Mouse (Mus musculus) heart, embryonic 16.5 days (tissue): ENCODE measurements around the gene Prtn3. TPM values are rescaled to one million over a fixed set of nuclear protein-coding genes. Genes with fewer than 3 reads are reported as not detected.
"Not testable (repeated sequence)": the region's sequence is repeated elsewhere in the genome, so short reads cannot be mapped to it uniquely, and the experiment has no call there.

Source experiments
- ATAC-seq: fragments of 200-750 bp; cut with Nextera tagmentation; replicated peaks from 2 replicates; pipeline ENCODE4 v1.8.0; 2017; ENCODE audit warnings: moderate number of reproducible peaks; ENCODE audit not compliant: insufficient read depth, low FRiP score; ENCODE audit errors: extremely low read depth
- H3K27ac ChIP-seq: fragments of 300-500 bp; sonication (generic); 2 replicates; pipeline ENCODE4 v1.5.1; 2014; ENCODE audit warnings: mild to moderate bottlenecking, low read length, control low read depth, moderate library complexity
- H3K27me3 ChIP-seq: fragments of 300-500 bp; sonication (generic); 2 replicates; pipeline ENCODE4 v1.6.1; 2014; ENCODE audit warnings: low read length, mixed read lengths; ENCODE audit not compliant: control insufficient read depth, insufficient read depth
- H3K36me3 ChIP-seq: fragments of 300-500 bp; sonication (generic); 2 replicates; pipeline ENCODE4 v1.6.1; 2014; ENCODE audit not compliant: control insufficient read depth, insufficient read depth
- H3K4me1 ChIP-seq: fragments of 300-500 bp; sonication (generic); 2 replicates; pipeline ENCODE4 v1.6.1; 2014; ENCODE audit warnings: low read length, mixed read lengths; ENCODE audit not compliant: control insufficient read depth, insufficient read depth
- H3K4me2 ChIP-seq: fragments of 300-500 bp; sonication (generic); 2 replicates; pipeline ENCODE4 v1.6.1; 2014; ENCODE audit warnings: low read depth, mild to moderate bottlenecking, control low read depth, low read length
- H3K4me3 ChIP-seq: fragments of 300-500 bp; sonication (generic); 2 replicates; pipeline ENCODE4 v1.5.1; 2014; ENCODE audit warnings: mild to moderate bottlenecking, control low read depth, low read length
- H3K9ac ChIP-seq: fragments of 300-500 bp; sonication (generic); 2 replicates; pipeline ENCODE4 v1.6.1; 2014; ENCODE audit warnings: low read length, control low read depth
- H3K9me3 ChIP-seq: fragments of 300-500 bp; sonication (generic); replicated peaks from 2 replicates; pipeline ENCODE4 v1.6.1; 2016; ENCODE audit warnings: low read length; ENCODE audit not compliant: control insufficient read depth
- WGBS: fragments of 180-500 bp; shearing (Covaris S2); extraction: QIAGEN DNeasy Blood & Tissue Kit; methylation state at CpG from one replicate; pipeline ENCODE4 v1.1.7; 2014; 5-methylcytosine and 5-hydroxymethylcytosine counted together
- polyA plus RNA-seq: library from polyadenylated mRNA; unstranded; fragments of >200 nt; fragmentation: Nextera tagmentation; extraction: Ambion mirVana; gene quantifications from 2 replicates; pipeline ENCODE4 v1.2.1, GENCODE M21; 2015

Prtn3 gene
- polyA plus RNA-seq, 1 experiment from 2014 or later: 1.9 TPM

- Histone ChIP-seq H3K4me2 (no peak overlapping the region), H3K4me1 (peaks cover 19% of the 10 kb centered on the region), H3K36me3 (no peaks in the 10 kb centered on the region), H3K4me3 (no peak overlapping the region), H3K9me3 (no peaks in the 10 kb centered on the region), H3K27me3 (peaks cover 5% of the 10 kb centered on the region; the same call in 1 of the 2 replicates), H3K27ac (no peak overlapping the region), H3K9ac (no peak overlapping the region)
- no peak for ATAC-seq
- WGBS: 20% methylated on average over 9 of the region's 9 CpGs
Measured at GRCm38 (mm10) chr10:79880721-79881120, 6.4 kb downstream of the Prtn3 start.

GRCm38 (mm10) chr10:79881981-79882380, 7.7 kb downstream of the Prtn3 start:
- Histone ChIP-seq H3K9ac (peak overlapping the region; percentile 36; the same call in 1 of the 2 replicates), H3K36me3 (no peaks in the 10 kb centered on the region), H3K27ac (no peak overlapping the region), H3K4me2 (peak overlapping the region; percentile 56), H3K4me3 (peak overlapping the region; percentile 25), H3K4me1 (peaks cover 19% of the 10 kb centered on the region), H3K27me3 (peaks cover 5% of the 10 kb centered on the region; the same call in 1 of the 2 replicates), H3K9me3 (no peaks in the 10 kb centered on the region)
- ATAC-seq: 0 out of 2 replicates have a peak, but pooled peaks have one; percentile 20
- WGBS: 11% methylated on average over 22 of the region's 22 CpGs

- Histone ChIP-seq H3K9me3 (no peaks in the 10 kb centered on the region), H3K27ac (no peak overlapping the region)
Measured at GRCm38 (mm10) chr10:79883297-79884084, 9.2 kb downstream of the Prtn3 start.

GRCm38 (mm10) chr10:79884446-79884845, 10.2 kb downstream of the Prtn3 start:
- H3K36me3 ChIP-seq: no peaks in the 10 kb centered on the region

More at GRCm38 (mm10) chr10:79883297-79884084, 9.2 kb downstream of the Prtn3 start:
- H3K27me3 ChIP-seq: peaks cover 5% of the 10 kb centered on the region; the same call in 1 of the 2 replicates
- WGBS: 16% methylated on average over 22 of the region's 22 CpGs
- no peak; the same call in 1 of the 2 replicates for ATAC-seq
- no peak overlapping the region for H3K4me3 ChIP-seq
- peak overlapping the region; percentile 41; the same call in 1 of the 2 replicates for H3K9ac ChIP-seq
- H3K4me1 ChIP-seq: peaks cover 19% of the 10 kb centered on the region
- H3K4me2 ChIP-seq: 0 out of 2 replicates have a peak overlapping the region, but pooled peaks have one; percentile 22
- H3K36me3 ChIP-seq: no peaks in the 10 kb centered on the region

GRCm38 (mm10) chr10:79884938-79885337, 10.7 kb downstream of the Prtn3 start:
- 65% methylated on average over 2 of the region's 3 CpGs for WGBS
- H3K9ac ChIP-seq, H3K4me2 ChIP-seq, H3K27me3 ChIP-seq, H3K4me3 ChIP-seq, H3K36me3 ChIP-seq, ATAC-seq, H3K9me3 ChIP-seq, H3K27ac ChIP-seq: not testable (repeated sequence)
- peaks cover 19% of the 10 kb centered on the region for H3K4me1 ChIP-seq

More at GRCm38 (mm10) chr10:79884446-79884845, 10.2 kb downstream of the Prtn3 start:
- ATAC-seq: 0 out of 2 replicates have a peak, but pooled peaks have one; percentile 6
- 0 out of 2 replicates have a peak overlapping the region, but pooled peaks have one; percentile 0 for H3K27ac ChIP-seq
- H3K4me3 ChIP-seq: no peak overlapping the region
- no peak overlapping the region for H3K9ac ChIP-seq
- no peak overlapping the region for H3K4me2 ChIP-seq
- H3K27me3 ChIP-seq: peaks cover 5% of the 10 kb centered on the region; the same call in 1 of the 2 replicates
- WGBS: 22% methylated on average over 4 of the region's 4 CpGs
- no peaks in the 10 kb centered on the region for H3K9me3 ChIP-seq
- H3K4me1 ChIP-seq: peaks cover 19% of the 10 kb centered on the region

GRCm38 (mm10) chr10:79886054-79886453, 11.8 kb downstream of the Prtn3 start, which contains the start of gene Elane:
TSS of gene Elane (plus strand) at chr10:79886247.
- no peaks in the 10 kb centered on the region for H3K36me3 ChIP-seq
- no peak within 1 kb of the TSS for H3K27ac ChIP-seq
- no peak within 1 kb of the TSS for H3K4me3 ChIP-seq
- peaks cover 19% of the 10 kb centered on the region for H3K4me1 ChIP-seq
- WGBS: 72% methylated on average over 6 of the region's 6 CpGs
- no peak within 1 kb of the TSS for H3K4me2 ChIP-seq
- ATAC-seq: no peak
- peaks cover 5% of the 10 kb centered on the region for H3K27me3 ChIP-seq
- no peaks in the 10 kb centered on the region for H3K9me3 ChIP-seq
- no peak within 1 kb of the TSS for H3K9ac ChIP-seq

GRCm38 (mm10) chr10:79886611-79887010, 12.3 kb downstream of the Prtn3 start:
- H3K36me3 ChIP-seq: no peaks in the 10 kb centered on the region
- WGBS: 81% methylated on average over 8 of the region's 8 CpGs

GRCm38 (mm10) chr10:79889386-79889785, 15.1 kb downstream of the Prtn3 start:
- no peak for ATAC-seq
- no peaks in the 10 kb centered on the region for H3K36me3 ChIP-seq
- no peak overlapping the region for H3K27ac ChIP-seq
- 64% methylated on average over 2 of the region's 2 CpGs for WGBS
- H3K9me3 ChIP-seq: no peaks in the 10 kb centered on the region
- H3K9ac ChIP-seq: no peak overlapping the region
- peaks cover 2% of the 10 kb centered on the region; the same call in 1 of the 2 replicates for H3K4me1 ChIP-seq
- H3K4me3 ChIP-seq: no peak overlapping the region
- no peak overlapping the region for H3K4me2 ChIP-seq
- no peaks in the 10 kb centered on the region; the same call in 1 of the 2 replicates for H3K27me3 ChIP-seq

More at GRCm38 (mm10) chr10:79886611-79887010, 12.3 kb downstream of the Prtn3 start:
- H3K27ac ChIP-seq: no peak overlapping the region
- peaks cover 5% of the 10 kb centered on the region for H3K27me3 ChIP-seq
- no peak for ATAC-seq
- H3K4me2 ChIP-seq: no peak overlapping the region
- no peak overlapping the region for H3K4me3 ChIP-seq
- peaks cover 18% of the 10 kb centered on the region for H3K4me1 ChIP-seq
- H3K9me3 ChIP-seq: no peaks in the 10 kb centered on the region
- H3K9ac ChIP-seq: no peak overlapping the region

- peaks cover 6% of the 10 kb centered on the region for H3K36me3 ChIP-seq
- H3K9me3 ChIP-seq: no peaks in the 10 kb centered on the region
- no peak for ATAC-seq
- H3K27ac ChIP-seq: no peak within 1 kb of the TSS
- H3K9ac ChIP-seq: no peak within 1 kb of the TSS
- H3K4me1 ChIP-seq: no peaks in the 10 kb centered on the region
- WGBS: 32% methylated on average over 5 of the region's 5 CpGs
- H3K4me2 ChIP-seq: no peak within 1 kb of the TSS
- no peaks in the 10 kb centered on the region; the same call in 1 of the 2 replicates for H3K27me3 ChIP-seq
- H3K4me3 ChIP-seq: no peak within 1 kb of the TSS
Measured at GRCm38 (mm10) chr10:79890670-79891069, 16.4 kb downstream of the Prtn3 start, which contains the start of gene Cfd. TSS of gene Cfd (plus strand) at chr10:79890853.
